Mouse (Mus musculus) midbrain, embryonic 15.5 days (tissue): Measurements from ENCODE around the gene Pla2g12b. TPM values are rescaled to one million over a fixed set of nuclear protein-coding genes. Genes with fewer than 3 reads are reported as not detected.
"Not testable (repeated sequence)": the region's sequence is repeated elsewhere in the genome, so short reads cannot be mapped to it uniquely, and the experiment has no call there.

ENCODE experiments used
- ATAC-seq: fragments of 200-750 bp; cut with Nextera tagmentation; replicated peaks from 2 replicates; pipeline ENCODE4 v1.8.0; 2017; ENCODE audit warnings: moderate TSS enrichment
- H3K27ac ChIP-seq: fragments of 300-500 bp; sonication (generic); 2 replicates; pipeline ENCODE4 v1.5.1; 2015; ENCODE audit warnings: mild to moderate bottlenecking, inconsistent platforms
- H3K27me3 ChIP-seq: fragments of 300-500 bp; sonication (generic); replicated peaks from 2 replicates; pipeline ENCODE4 v1.6.1; 2015; ENCODE audit warnings: inconsistent platforms
- H3K36me3 ChIP-seq: fragments of 300-500 bp; sonication (generic); replicated peaks from 2 replicates; pipeline ENCODE4 v1.6.1; 2015; ENCODE audit warnings: inconsistent platforms
- H3K4me1 ChIP-seq: fragments of 300-500 bp; sonication (generic); 2 replicates; pipeline ENCODE4 v1.6.1; 2015; ENCODE audit warnings: inconsistent platforms
- H3K4me2 ChIP-seq: fragments of 300-500 bp; sonication (generic); 2 replicates; pipeline ENCODE4 v1.6.1; 2015; ENCODE audit warnings: inconsistent platforms, mild to moderate bottlenecking, moderate library complexity
- H3K4me3 ChIP-seq: fragments of 300-500 bp; sonication (generic); 2 replicates; pipeline ENCODE4 v1.5.1; 2015; ENCODE audit warnings: mild to moderate bottlenecking, inconsistent platforms
- H3K9ac ChIP-seq: fragments of 300-500 bp; sonication (generic); 2 replicates; pipeline ENCODE4 v1.6.1; 2015; ENCODE audit warnings: mild to moderate bottlenecking, inconsistent platforms
- H3K9me3 ChIP-seq: fragments of 300-500 bp; sonication (generic); 2 replicates; pipeline ENCODE4 v1.6.1; 2016; ENCODE audit warnings: inconsistent platforms
- WGBS: fragments of 180-500 bp; shearing (Covaris S2); methylation state at CpG from one replicate; pipeline ENCODE4 v1.1.7; 2015; ENCODE audit warnings: mixed read lengths; 5-methylcytosine and 5-hydroxymethylcytosine counted together
- polyA plus RNA-seq: library from polyadenylated mRNA; unstranded; fragments of >200 nt; fragmentation: Nextera tagmentation; extraction: Ambion mirVana; gene quantifications from 2 replicates; pipeline ENCODE4 v1.2.1, GENCODE M21; 2015

Pla2g12b gene
- polyA plus RNA-seq, 1 experiment from 2014 or later: not detected

GRCm38 (mm10) chr10:59378728-59379127 lies 24.7 kb upstream of the Pla2g12b start:
- Histone ChIP-seq H3K27me3 (no peaks in the 10 kb centered on the region), H3K4me1 (no peaks in the 10 kb centered on the region), H3K4me3 (no peak overlapping the region), H3K27ac (no peak overlapping the region), H3K9me3 (no peaks in the 10 kb centered on the region), H3K9ac (no peak overlapping the region), H3K4me2 (no peak overlapping the region), H3K36me3 (no peaks in the 10 kb centered on the region)
- WGBS: 94% methylated on average over 4 of the region's 4 CpGs
- ATAC-seq: no peak

GRCm38 (mm10) chr10:59379927-59380326 lies 23.5 kb upstream of the Pla2g12b start:
- no peaks in the 10 kb centered on the region for H3K9me3 ChIP-seq
- no peak overlapping the region for H3K9ac ChIP-seq
- H3K4me3 ChIP-seq: no peak overlapping the region
- H3K27me3 ChIP-seq: no peaks in the 10 kb centered on the region
- no peak overlapping the region for H3K4me2 ChIP-seq
- 66% methylated on average over 3 of the region's 3 CpGs for WGBS
- no peaks in the 10 kb centered on the region for H3K4me1 ChIP-seq
- no peak overlapping the region for H3K27ac ChIP-seq
- H3K36me3 ChIP-seq: no peaks in the 10 kb centered on the region
- no peak for ATAC-seq

GRCm38 (mm10) chr10:59380411-59380821 lies 23.0 kb upstream of the Pla2g12b start:
- H3K9ac ChIP-seq: no peak overlapping the region
- H3K36me3 ChIP-seq: no peaks in the 10 kb centered on the region
- no peak for ATAC-seq
- H3K27me3 ChIP-seq: no peaks in the 10 kb centered on the region
- no peaks in the 10 kb centered on the region for H3K4me1 ChIP-seq
- H3K4me3 ChIP-seq: no peak overlapping the region
- H3K9me3 ChIP-seq: no peaks in the 10 kb centered on the region
- no peak overlapping the region for H3K4me2 ChIP-seq
- 76% methylated on average over 2 of the region's 2 CpGs for WGBS
- no peak overlapping the region for H3K27ac ChIP-seq

- H3K27me3 ChIP-seq, ATAC-seq, H3K9ac ChIP-seq, H3K9me3 ChIP-seq, H3K4me3 ChIP-seq, H3K27ac ChIP-seq, H3K4me1 ChIP-seq, H3K36me3 ChIP-seq, H3K4me2 ChIP-seq: not testable (repeated sequence)
- WGBS: 86% methylated on average over 7 of the region's 10 CpGs
These were observed 21.9 kb upstream of the Pla2g12b start for GRCm38 (mm10) chr10:59381563-59381962.

GRCm38 (mm10) chr10:59386951-59387350 lies 16.5 kb upstream of the Pla2g12b start:
- H3K4me2 ChIP-seq: no peak overlapping the region
- 83% methylated on average over 8 of the region's 8 CpGs for WGBS
- no peaks in the 10 kb centered on the region for H3K36me3 ChIP-seq
- no peak overlapping the region for H3K27ac ChIP-seq
- no peaks in the 10 kb centered on the region for H3K4me1 ChIP-seq
- H3K27me3 ChIP-seq: no peaks in the 10 kb centered on the region
- no peaks in the 10 kb centered on the region for H3K9me3 ChIP-seq
- H3K4me3 ChIP-seq: no peak overlapping the region
- no peak overlapping the region for H3K9ac ChIP-seq
- ATAC-seq: no peak

- ATAC-seq: no peak
- Histone ChIP-seq H3K4me3 (no peak overlapping the region), H3K27ac (no peak overlapping the region), H3K36me3 (no peaks in the 10 kb centered on the region), H3K9ac (no peak overlapping the region), H3K27me3 (no peaks in the 10 kb centered on the region), H3K9me3 (no peaks in the 10 kb centered on the region), H3K4me1 (no peaks in the 10 kb centered on the region), H3K4me2 (no peak overlapping the region)
- WGBS: 98% methylated on average over 3 of the region's 3 CpGs
These were observed 13.8 kb upstream of the Pla2g12b start for GRCm38 (mm10) chr10:59389652-59390051.

GRCm38 (mm10) chr10:59391907-59392306 lies 11.6 kb upstream of the Pla2g12b start:
- Histone ChIP-seq H3K9ac (no peak overlapping the region), H3K9me3 (no peaks in the 10 kb centered on the region), H3K4me1 (no peaks in the 10 kb centered on the region), H3K27ac (no peak overlapping the region), H3K4me2 (no peak overlapping the region), H3K27me3 (no peaks in the 10 kb centered on the region), H3K4me3 (no peak overlapping the region), H3K36me3 (no peaks in the 10 kb centered on the region)
- ATAC-seq: no peak
- 76% methylated on average over 4 of the region's 4 CpGs for WGBS

- H3K27me3 ChIP-seq, H3K4me2 ChIP-seq, H3K27ac ChIP-seq, H3K4me1 ChIP-seq, ATAC-seq, H3K36me3 ChIP-seq, H3K4me3 ChIP-seq, H3K9me3 ChIP-seq, H3K9ac ChIP-seq: not testable (repeated sequence)
- 87% methylated on average over 14 of the region's 25 CpGs for WGBS
These were observed 8.0 kb upstream of the Pla2g12b start, which contains the start of gene Gm10273 for GRCm38 (mm10) chr10:59395461-59395860. TSS of gene Gm10273 (plus strand) at chr10:59395632.

GRCm38 (mm10) chr10:59403793-59404149 lies 311 bp downstream of the Pla2g12b start:
- ATAC-seq: no peak
- no peak overlapping the region for H3K4me2 ChIP-seq
- H3K4me1 ChIP-seq: no peaks in the 10 kb centered on the region
- H3K27ac ChIP-seq: no peak overlapping the region
- H3K27me3 ChIP-seq: no peaks in the 10 kb centered on the region
- no peak overlapping the region for H3K9ac ChIP-seq
- H3K36me3 ChIP-seq: no peaks in the 10 kb centered on the region
- H3K4me3 ChIP-seq: no peak overlapping the region
- WGBS: 77% methylated on average over 10 of the region's 10 CpGs
- H3K9me3 ChIP-seq: no peaks in the 10 kb centered on the region

GRCm38 (mm10) chr10:59408499-59408898 lies 5.0 kb downstream of the Pla2g12b start:
- ATAC-seq: no peak
- Histone ChIP-seq H3K27me3 (no peaks in the 10 kb centered on the region), H3K9ac (no peak overlapping the region), H3K36me3 (no peaks in the 10 kb centered on the region), H3K4me1 (no peaks in the 10 kb centered on the region), H3K4me3 (no peak overlapping the region), H3K27ac (no peak overlapping the region), H3K4me2 (no peak overlapping the region), H3K9me3 (no peaks in the 10 kb centered on the region)
- WGBS: 75% methylated on average over 6 of the region's 6 CpGs

GRCm38 (mm10) chr10:59410264-59410663 lies 6.8 kb downstream of the Pla2g12b start:
- no peak for ATAC-seq
- Histone ChIP-seq H3K4me1 (no peaks in the 10 kb centered on the region), H3K27ac (no peak overlapping the region), H3K4me2 (no peak overlapping the region), H3K27me3 (no peaks in the 10 kb centered on the region), H3K4me3 (no peak overlapping the region), H3K9ac (no peak overlapping the region), H3K36me3 (no peaks in the 10 kb centered on the region), H3K9me3 (no peaks in the 10 kb centered on the region)
- WGBS: 83% methylated on average over 12 of the region's 12 CpGs

GRCm38 (mm10) chr10:59413711-59414110 lies 10.3 kb downstream of the Pla2g12b start:
- Histone ChIP-seq H3K9me3 (no peaks in the 10 kb centered on the region), H3K27ac (no peak overlapping the region), H3K9ac (no peak overlapping the region), H3K27me3 (no peaks in the 10 kb centered on the region), H3K36me3 (no peaks in the 10 kb centered on the region), H3K4me3 (no peak overlapping the region), H3K4me2 (no peak overlapping the region), H3K4me1 (no peaks in the 10 kb centered on the region)
- 86% methylated on average over 4 of the region's 4 CpGs for WGBS
- no peak for ATAC-seq

GRCm38 (mm10) chr10:59416623-59417022 lies 13.2 kb downstream of the Pla2g12b start:
- Histone ChIP-seq H3K4me1 (no peaks in the 10 kb centered on the region), H3K4me3 (no peak overlapping the region), H3K9ac (no peak overlapping the region), H3K27ac (no peak overlapping the region), H3K9me3 (no peaks in the 10 kb centered on the region), H3K27me3 (no peaks in the 10 kb centered on the region), H3K36me3 (no peaks in the 10 kb centered on the region), H3K4me2 (no peak overlapping the region)
- 95% methylated on average over 3 of the region's 3 CpGs for WGBS
- no peak for ATAC-seq

GRCm38 (mm10) chr10:59419516-59419915 lies 16.1 kb downstream of the Pla2g12b start:
- 89% methylated on average over 4 of the region's 4 CpGs for WGBS
- H3K27me3 ChIP-seq: no peaks in the 10 kb centered on the region
- no peak overlapping the region for H3K9ac ChIP-seq
- H3K4me1 ChIP-seq: no peaks in the 10 kb centered on the region
- H3K9me3 ChIP-seq: no peaks in the 10 kb centered on the region
- no peak overlapping the region for H3K4me2 ChIP-seq
- H3K4me3 ChIP-seq: no peak overlapping the region
- H3K27ac ChIP-seq: no peak overlapping the region
- ATAC-seq: no peak
- H3K36me3 ChIP-seq: no peaks in the 10 kb centered on the region
